8 mouse cellular contexts compared by ENCODE assay signal in genomic region chr2:167933397-167933796, GRCm38 (mm10). TPM values are rescaled to one million over a fixed set of nuclear protein-coding genes. Genes with fewer than 3 reads are reported as not detected.
DNase-seq lines count a peak whose midpoint lies in the region; ATAC-seq and TF ChIP-seq lines count a peak whose summit lies in the region.

No protein-coding gene starts in this region.

- no peaks in the 10 kb centered on the region for H3K27me3 ChIP-seq in kidney, postnatal 0 days (ENCODE audit: insufficient read depth, low read length)
- H3K27me3 ChIP-seq in embryonic facial prominence, embryonic 11.5 days (ENCODE audit: control insufficient read depth, insufficient read depth, low read length) = no peaks in the 10 kb centered on the region
- H3K27me3 ChIP-seq in myocyte (ENCODE audit: control insufficient read depth, insufficient read depth, insufficient read length) = no peaks in the 10 kb centered on the region

- H3K79me2 ChIP-seq in myocyte (ENCODE audit: control insufficient read depth, insufficient read depth) = peaks cover 59% of the 10 kb centered on the region

- peak overlapping the region; percentile 75 for H3ac ChIP-seq in myocyte (ENCODE audit: control insufficient read depth, insufficient read length)

- 23% methylated on average over 7 of the region's 7 CpGs for WGBS in kidney, postnatal 0 days
- 42% methylated on average over 7 of the region's 7 CpGs for WGBS in embryonic facial prominence, embryonic 11.5 days

- no peak for ATAC-seq in kidney, postnatal 0 days (replicated peaks; ENCODE audit: low FRiP score, low read depth)
- no peak for ATAC-seq in embryonic facial prominence, embryonic 11.5 days (replicated peaks; ENCODE audit: insufficient number of reproducible peaks, low FRiP score, low TSS enrichment, low read depth)

- TF ChIP-seq CTCF in kidney, postnatal 0 days (IDR thresholded peaks at IDR 0.05; ENCODE audit: low read depth) = no peak

- peak overlapping the region; percentile 81 for H3K4me2 ChIP-seq in kidney, postnatal 0 days (ENCODE audit: low read length)
- H3K4me2 ChIP-seq in embryonic facial prominence, embryonic 11.5 days (ENCODE audit: low read depth, low read length) = peak overlapping the region; percentile 85
- H3K4me2 ChIP-seq in myocyte (ENCODE audit: low read depth) = peak overlapping the region; percentile 98

- H3K9ac ChIP-seq in kidney, postnatal 0 days (ENCODE audit: low read depth, low read length) = no peak overlapping the region; the same call in 1 of the 2 replicates
- peak overlapping the region; percentile 85 for H3K9ac ChIP-seq in embryonic facial prominence, embryonic 11.5 days (replicated peaks; ENCODE audit: low read length)

- H3K36me3 ChIP-seq in kidney, postnatal 0 days (ENCODE audit: insufficient read depth, low read length) = no peaks in the 10 kb centered on the region
- H3K36me3 ChIP-seq in embryonic facial prominence, embryonic 11.5 days (replicated peaks; ENCODE audit: control insufficient read depth, insufficient read depth, low read depth, low read length) = no peaks in the 10 kb centered on the region
- H3K36me3 ChIP-seq in myocyte (ENCODE audit: control insufficient read depth, insufficient read depth) = no peaks in the 10 kb centered on the region

- peak overlapping the region; percentile 69 for H3K4me3 ChIP-seq in kidney, postnatal 0 days (replicated peaks; ENCODE audit: low read depth, low read length)
- H3K4me3 ChIP-seq in embryonic facial prominence, embryonic 11.5 days (ENCODE audit: low read depth, low read length) = peak overlapping the region; percentile 91
- H3K4me3 ChIP-seq in myocyte = peak overlapping the region; percentile 81

- H3K4me1 ChIP-seq in kidney, postnatal 0 days (replicated peaks; ENCODE audit: insufficient read depth, low read length) = no peaks in the 10 kb centered on the region
- H3K4me1 ChIP-seq in embryonic facial prominence, embryonic 11.5 days (ENCODE audit: control insufficient read depth, insufficient read depth, low read length) = no peaks in the 10 kb centered on the region

- no peak overlapping the region for H3K27ac ChIP-seq in kidney, postnatal 0 days
- H3K27ac ChIP-seq in embryonic facial prominence, embryonic 11.5 days (replicated peaks; ENCODE audit: low read depth, low read length) = no peak overlapping the region

- H3K9me3 ChIP-seq in kidney, postnatal 0 days (replicated peaks; ENCODE audit: low read length) = no peaks in the 10 kb centered on the region
- H3K9me3 ChIP-seq in embryonic facial prominence, embryonic 11.5 days (replicated peaks; ENCODE audit: control insufficient read depth, low read length) = no peaks in the 10 kb centered on the region

- no peak for TF ChIP-seq POLR2A in myocyte (IDR thresholded peaks at IDR 0.05; ENCODE audit: insufficient read length, low read depth)

- peak; percentile 32 for DNase-seq in kidney, postnatal 0 days (ENCODE audit: low spot score)
- DNase-seq in kidney, adult 9 months = no peak
- no peak for DNase-seq in embryonic facial prominence, embryonic 11.5 days (ENCODE audit: low spot score)
- peak; percentile 62 for DNase-seq in induced T-regulatory cell, adult 2 months (ENCODE audit: low read depth)
- DNase-seq in MN1 (ENCODE audit: low spot score) = no peak
- no peak for DNase-seq in B cell, adult 2 months
- no peak for DNase-seq in spleen, postnatal 4 days (ENCODE audit: low spot score in 2 of 2)

TF ChIP-seq in myocyte, 11 proteins besides CTCF, POLR2A, EP300 and RAD21:
- no peak for TF ChIP-seq MYOG (IDR thresholded peaks at IDR 0.05; ENCODE audit: control insufficient read depth in 1 of 3, insufficient read depth in 1 of 3, insufficient read length in 2 of 3, low read depth in 2 of 3)
- no peak for TF ChIP-seq TCF3 (IDR thresholded peaks at IDR 0.05; ENCODE audit: insufficient read length, low read depth)
- TF ChIP-seq REST (IDR thresholded peaks at IDR 0.05; ENCODE audit: insufficient read depth, insufficient read length) = no peak
- no peak for TF ChIP-seq E2F4 (IDR thresholded peaks at IDR 0.05; ENCODE audit: insufficient read depth)
- no peak for TF ChIP-seq CEBPB (IDR thresholded peaks at IDR 0.05; ENCODE audit: insufficient read depth, poor library complexity, severe bottlenecking)
- TF ChIP-seq MAX (IDR thresholded peaks at IDR 0.05; ENCODE audit: low read depth) = no peak
- no peak for TF ChIP-seq POLR2AphosphoS2 (IDR thresholded peaks at IDR 0.05; ENCODE audit: insufficient read length, low read depth)
- TF ChIP-seq MYOD1 (IDR thresholded peaks at IDR 0.05; ENCODE audit: control insufficient read depth in 1 of 3, insufficient read length in 2 of 3, low read depth in 2 of 3) = no peak
- TF ChIP-seq TCF12 (IDR thresholded peaks at IDR 0.05; ENCODE audit: insufficient read depth, poor library complexity, severe bottlenecking) = no peak

RNA-seq across cellular contexts. Expression of gene Ptpn1, which starts 1.5 kb away (rescaled TPM):
- 54.2 and 65.2 TPM in 2 replicates for polyA plus RNA-seq in kidney, postnatal 0 days (2015; fragmentation: Nextera tagmentation; extraction: Ambion mirVana)
- 56.6 and 60.4 TPM in 2 replicates for polyA plus RNA-seq in embryonic facial prominence, embryonic 11.5 days (2014; fragmentation: Nextera tagmentation; extraction: Ambion mirVana)
- polyA plus RNA-seq in myocyte (2012; fragmentation: generic; extraction: Trizol) = 45.0 TPM

Comparison
In these comparisons a context has a peak if more than half of its experiments do, and no peak if none do; other contexts are left out.
1. DNase-seq: peak in kidney, postnatal 0 days (single experiment) and induced T-regulatory cell, adult 2 months (single experiment); none in kidney, adult 9 months (single experiment), embryonic facial prominence, embryonic 11.5 days (single experiment), MN1 (single experiment), B cell, adult 2 months (0 of 2) and spleen, postnatal 4 days (0 of 2).
2. Peak in every context shown above with its lines, with median percentiles within 50 percentile points of each other: H3K4me2 ChIP-seq and H3K4me3 ChIP-seq.